Mouse (Mus musculus) kidney, postnatal 0 days (tissue): ENCODE measurements around the gene Svbp. TPM values are rescaled to one million over a fixed set of nuclear protein-coding genes. Genes with fewer than 3 reads are reported as not detected.

Experiments used
- ATAC-seq: fragments of 200-750 bp; cut with Nextera tagmentation; replicated peaks from 2 replicates; pipeline ENCODE4 v1.8.0; 2017; ENCODE audit warnings: low read depth, moderate number of reproducible peaks, moderate TSS enrichment, moderate library complexity; ENCODE audit not compliant: low FRiP score
- DNase-seq: peaks from one replicate; pipeline ENCODE4 v3.0.0-alpha.2; 2016; ENCODE audit warnings: low spot score
- H3K27ac ChIP-seq: fragments of 300-500 bp; sonication (generic); 2 replicates; pipeline ENCODE4 v1.5.1; 2014; ENCODE audit warnings: mild to moderate bottlenecking
- H3K27me3 ChIP-seq: fragments of 300-500 bp; sonication (generic); 2 replicates; pipeline ENCODE4 v1.6.1; 2014; ENCODE audit warnings: low read length, mixed read lengths; ENCODE audit not compliant: insufficient read depth
- H3K36me3 ChIP-seq: fragments of 300-500 bp; sonication (generic); 2 replicates; pipeline ENCODE4 v1.6.1; 2014; ENCODE audit warnings: low read length, mixed read lengths; ENCODE audit not compliant: insufficient read depth
- H3K4me1 ChIP-seq: fragments of 300-500 bp; sonication (generic); replicated peaks from 2 replicates; pipeline ENCODE4 v1.6.1; 2014; ENCODE audit warnings: antibody characterized with exemption, low read length, mixed read lengths; ENCODE audit not compliant: insufficient read depth
- H3K4me2 ChIP-seq: fragments of 300-500 bp; sonication (generic); 2 replicates; pipeline ENCODE4 v1.6.1; 2014; ENCODE audit warnings: mild to moderate bottlenecking, low read length, moderate library complexity, mixed read lengths
- H3K4me3 ChIP-seq: fragments of 300-500 bp; sonication (generic); replicated peaks from 2 replicates; pipeline ENCODE4 v1.5.1; 2014; ENCODE audit warnings: low read depth, low read length
- H3K9ac ChIP-seq: fragments of 300-500 bp; sonication (generic); 2 replicates; pipeline ENCODE4 v1.6.1; 2014; ENCODE audit warnings: low read depth, low read length
- H3K9me3 ChIP-seq: fragments of 300-500 bp; sonication (generic); replicated peaks from 2 replicates; pipeline ENCODE4 v1.6.1; 2016; ENCODE audit warnings: low read length, inconsistent platforms, mixed read lengths
- CTCF ChIP-seq: IDR thresholded peaks from 2 replicates; pipeline ENCODE4 v1.5.1; 2016; ENCODE audit warnings: antibody characterized with exemption, low read depth, mild to moderate bottlenecking, moderate library complexity
- WGBS: fragments of 180-500 bp; shearing (Covaris S2); extraction: QIAGEN DNeasy Blood & Tissue Kit; methylation state at CpG from one replicate; pipeline ENCODE4 v1.1.7; 2014; 5-methylcytosine and 5-hydroxymethylcytosine counted together
- polyA plus RNA-seq: library from polyadenylated mRNA; unstranded; fragments of >200 nt; fragmentation: Nextera tagmentation; extraction: Ambion mirVana; gene quantifications from 2 replicates; pipeline ENCODE4 v1.2.1, GENCODE M21; 2015

The Svbp gene
- polyA plus RNA-seq, 1 experiment from 2014 or later, result 150 TPM

DNA sequence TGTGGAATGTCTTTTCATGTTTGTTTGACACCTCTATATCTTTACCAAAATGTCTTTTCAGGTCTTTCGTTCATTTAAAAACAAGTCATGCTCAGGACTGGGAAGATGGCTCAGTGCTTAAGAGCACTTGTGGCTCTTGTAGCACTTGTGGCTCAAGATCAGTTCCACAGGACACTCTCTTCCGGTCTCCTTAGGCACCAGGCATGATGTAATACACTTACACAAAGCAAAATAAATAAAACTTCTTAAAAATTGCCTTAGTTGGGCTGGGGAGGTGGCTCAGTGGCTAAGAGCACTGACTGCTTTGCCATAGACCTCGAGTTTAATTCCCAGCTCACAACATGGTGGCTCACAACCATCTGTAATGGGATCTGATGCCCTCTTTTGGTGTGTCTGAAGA lies 33.7 kb upstream of the Svbp start:
- H3K36me3 ChIP-seq, result no peaks in the 10 kb centered on the region
- no peak for DNase-seq
- TF ChIP-seq CTCF, result no peak
- no peaks in the 10 kb centered on the region for H3K27me3 ChIP-seq
- H3K4me1 ChIP-seq, result no peaks in the 10 kb centered on the region
- ATAC-seq, result no peak
- WGBS, result 78% methylated on average over 3 of the region's 3 CpGs
- H3K4me2 ChIP-seq, result no peak overlapping the region
- no peaks in the 10 kb centered on the region for H3K9me3 ChIP-seq
- no peak overlapping the region for H3K9ac ChIP-seq
- no peak overlapping the region for H3K4me3 ChIP-seq
- H3K27ac ChIP-seq, result no peak overlapping the region

DNA sequence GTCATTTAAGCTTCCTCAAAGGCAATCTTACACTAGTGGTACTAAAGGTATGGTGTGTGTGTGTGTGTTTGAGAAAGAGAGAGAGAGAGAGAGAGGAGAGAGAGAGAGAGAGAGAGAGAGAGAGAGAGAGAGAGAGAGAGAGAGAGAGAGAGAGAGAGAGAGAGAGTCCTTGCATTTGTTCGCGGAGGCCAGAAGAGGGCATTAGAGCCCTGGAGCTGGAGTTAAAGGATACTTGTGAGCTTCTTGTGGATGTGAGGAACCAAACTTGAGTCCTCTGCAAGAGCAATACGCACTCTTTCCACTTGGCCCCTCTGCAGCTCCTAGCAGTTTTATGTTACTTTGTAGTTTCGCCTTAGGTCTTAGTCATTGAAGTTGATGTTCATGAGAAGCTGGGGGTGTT lies 32.1 kb upstream of the Svbp start:
- peak; percentile 39; the same call in 1 of the 2 replicates for TF ChIP-seq CTCF
- DNase-seq, result no peak
- H3K27ac ChIP-seq, result no peak overlapping the region
- no peaks in the 10 kb centered on the region for H3K36me3 ChIP-seq
- H3K9me3 ChIP-seq, result no peaks in the 10 kb centered on the region
- H3K27me3 ChIP-seq, result no peaks in the 10 kb centered on the region
- no peak overlapping the region for H3K9ac ChIP-seq
- WGBS, result 75% methylated on average over 4 of the region's 4 CpGs
- no peak for ATAC-seq
- H3K4me1 ChIP-seq, result no peaks in the 10 kb centered on the region
- H3K4me3 ChIP-seq, result no peak overlapping the region
- no peak overlapping the region for H3K4me2 ChIP-seq

DNA sequence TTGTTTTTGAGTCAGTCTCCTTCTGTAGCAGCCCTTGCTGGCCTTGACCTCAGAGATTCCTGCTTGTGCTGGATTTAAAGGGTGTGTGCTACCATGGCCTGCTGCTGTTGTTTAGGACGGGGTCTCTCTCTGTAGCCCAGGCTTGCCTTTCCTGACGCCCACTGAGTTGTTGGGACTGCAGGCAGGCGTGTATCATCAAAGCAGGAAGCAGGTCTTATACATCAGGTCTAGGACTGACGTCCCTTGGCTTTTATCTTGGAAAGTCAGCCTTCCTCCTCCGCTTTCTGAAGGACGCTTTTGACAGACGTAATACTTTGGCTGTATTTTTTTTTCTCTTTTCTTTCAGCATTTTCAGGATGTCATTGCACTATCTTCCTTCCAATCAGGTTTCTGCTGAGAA lies 29.2 kb upstream of the Svbp start:
- 52% methylated on average over 7 of the region's 7 CpGs for WGBS
- no peaks in the 10 kb centered on the region for H3K9me3 ChIP-seq
- H3K9ac ChIP-seq, result no peak overlapping the region
- DNase-seq, result no peak
- no peaks in the 10 kb centered on the region for H3K4me1 ChIP-seq
- H3K27me3 ChIP-seq, result no peaks in the 10 kb centered on the region
- peaks cover 16% of the 10 kb centered on the region for H3K36me3 ChIP-seq
- H3K4me2 ChIP-seq, result no peak overlapping the region
- no peak overlapping the region for H3K27ac ChIP-seq
- no peak overlapping the region for H3K4me3 ChIP-seq
- no peak for ATAC-seq
- TF ChIP-seq CTCF, result no peak

DNA sequence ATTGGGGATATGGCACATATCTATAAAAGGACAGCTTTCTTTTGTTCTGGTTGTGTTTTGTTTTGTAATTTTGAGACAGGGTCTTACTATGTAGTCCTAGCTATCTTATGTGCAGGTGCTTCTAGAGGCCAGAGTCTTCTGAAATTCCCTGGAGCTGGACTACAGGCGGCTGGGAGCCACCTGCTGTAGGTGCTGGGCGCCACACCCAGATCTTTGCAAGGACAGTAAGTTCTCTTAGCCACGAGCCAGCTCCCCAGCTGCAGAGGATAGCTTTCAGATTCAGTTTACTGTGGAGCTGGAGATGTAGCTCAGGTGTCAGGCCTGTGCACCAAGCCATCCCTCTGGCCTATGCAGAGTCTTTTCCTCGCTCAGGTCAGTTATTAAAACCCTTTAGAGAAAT lies 28.0 kb upstream of the Svbp start:
- no peak overlapping the region for H3K9ac ChIP-seq
- no peak overlapping the region for H3K4me2 ChIP-seq
- DNase-seq (no peak), ATAC-seq (no peak)
- H3K27me3 ChIP-seq, result no peaks in the 10 kb centered on the region
- no peak overlapping the region for H3K4me3 ChIP-seq
- H3K4me1 ChIP-seq, result no peaks in the 10 kb centered on the region
- H3K36me3 ChIP-seq, result peaks cover 16% of the 10 kb centered on the region
- H3K27ac ChIP-seq, result no peak overlapping the region
- 86% methylated on average over 4 of the region's 4 CpGs for WGBS
- peak; percentile 21; the same call in 1 of the 2 replicates for TF ChIP-seq CTCF
- H3K9me3 ChIP-seq, result no peaks in the 10 kb centered on the region

DNA sequence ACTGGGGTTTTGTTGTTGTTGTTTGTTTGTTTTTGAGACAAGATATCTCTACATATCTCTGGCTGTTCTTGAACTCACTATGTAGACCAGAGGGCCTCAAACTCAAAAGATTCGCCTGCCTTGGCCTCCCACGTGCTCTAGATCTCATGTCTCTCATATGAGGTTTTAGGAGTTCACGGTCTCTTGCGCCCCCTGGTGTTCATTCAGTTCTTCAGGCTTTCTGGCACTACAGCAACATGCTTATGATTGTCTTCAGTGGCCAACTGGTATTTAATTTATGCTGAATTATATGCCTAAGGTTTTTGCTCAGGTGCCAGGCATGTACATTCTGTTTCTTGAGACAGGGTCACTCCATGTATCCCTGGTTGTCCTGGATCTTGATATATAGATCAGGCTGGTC lies 27.4 kb upstream of the Svbp start:
- WGBS, result 8% methylated on average over 4 of the region's 4 CpGs
- H3K4me1 ChIP-seq, result no peaks in the 10 kb centered on the region
- H3K9ac ChIP-seq, result no peak overlapping the region
- H3K36me3 ChIP-seq, result peaks cover 16% of the 10 kb centered on the region
- H3K4me2 ChIP-seq, result no peak overlapping the region
- no peak overlapping the region for H3K4me3 ChIP-seq
- ATAC-seq, result no peak
- H3K9me3 ChIP-seq, result no peaks in the 10 kb centered on the region
- H3K27ac ChIP-seq, result no peak overlapping the region
- TF ChIP-seq CTCF, result peak; percentile 89
- no peaks in the 10 kb centered on the region for H3K27me3 ChIP-seq
- peak; percentile 91 for DNase-seq

DNA sequence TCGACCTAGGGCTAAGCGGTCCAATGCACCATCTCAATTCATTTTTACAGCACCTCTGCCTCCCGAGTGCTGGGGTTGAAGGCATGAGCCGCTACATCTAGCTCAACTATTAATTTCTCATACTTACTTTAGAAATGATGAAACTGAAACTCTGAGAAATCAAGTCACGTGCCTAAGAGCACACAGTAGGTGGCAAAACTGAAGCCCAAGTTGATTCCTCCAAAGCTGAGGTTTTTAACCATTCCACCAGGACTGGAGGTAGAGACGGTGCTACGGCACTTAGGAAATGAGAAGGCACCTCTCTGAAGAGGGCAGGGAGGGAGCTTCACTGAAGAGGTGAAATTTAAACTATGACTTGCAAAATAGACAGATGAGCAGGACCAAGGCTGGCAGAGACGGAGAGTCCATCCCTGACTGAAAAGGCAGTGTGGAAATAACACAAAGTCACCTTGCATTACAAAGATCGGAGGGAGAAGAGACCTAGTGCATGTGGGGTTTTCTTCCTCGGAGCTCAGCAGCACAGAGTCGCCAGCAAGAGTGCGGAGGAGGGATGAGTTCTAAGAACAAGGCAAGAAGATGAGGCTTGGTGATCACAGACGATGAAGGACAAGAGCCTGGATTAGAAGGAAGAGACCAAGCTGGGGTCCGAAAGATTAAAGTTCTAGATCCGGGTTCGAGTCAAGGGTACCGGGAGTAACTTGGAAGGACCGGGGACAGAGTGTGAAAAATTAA lies 22.0 kb upstream of the Svbp start:
- WGBS, result 30% methylated on average over 18 of the region's 18 CpGs

More for the DNA sequence above, 22.0 kb upstream of the Svbp start:
- no peak for TF ChIP-seq CTCF
- peaks cover 6% of the 10 kb centered on the region; the same call in 1 of the 2 replicates for H3K4me1 ChIP-seq
- H3K4me3 ChIP-seq, result peak overlapping the region; percentile 68
- no peaks in the 10 kb centered on the region for H3K9me3 ChIP-seq
- DNase-seq (no peak), ATAC-seq (no peak)
- H3K9ac ChIP-seq, result peak overlapping the region; percentile 74
- H3K36me3 ChIP-seq, result peaks cover 16% of the 10 kb centered on the region
- no peak overlapping the region for H3K27ac ChIP-seq
- peak overlapping the region; percentile 79 for H3K4me2 ChIP-seq
- H3K27me3 ChIP-seq, result no peaks in the 10 kb centered on the region
